ENCODE assay signal across 18 mouse cellular contexts in genomic region chr5:76170522-76170921, GRCm38 (mm10). TPM values are rescaled to one million over a fixed set of nuclear protein-coding genes. Genes with fewer than 3 reads are reported as not detected.
DNase-seq lines count a peak whose midpoint lies in the region; ATAC-seq and TF ChIP-seq lines count a peak whose summit lies in the region.
"Had no signal": no experiment of that assay in that cellular context is flagged by ENCODE, and none has a peak within 500 bp of the region (broad histone marks: within the 10 kb centered on the region; RNA-seq: fewer than 3 reads in every experiment).

No protein-coding gene starts in this region.

- TF ChIP-seq RAD21 in MEL (IDR thresholded peaks at IDR 0.05; ENCODE audit: low read depth, low read length) = no peak; the same call in 1 of the 2 replicates

- no peak overlapping the region for H3K4me2 ChIP-seq in liver, embryonic 11.5 days
- no peak overlapping the region for H3K4me2 ChIP-seq in liver, embryonic 12.5 days
- H3K4me2 ChIP-seq in hindbrain, embryonic 12.5 days (replicated peaks) = no peak overlapping the region
- H3K4me2 ChIP-seq: forebrain, embryonic 13.5 days; heart, embryonic 12.5 days had no signal

- H3K9ac ChIP-seq in liver, embryonic 11.5 days (ENCODE audit: low read depth, low read length) = no peak overlapping the region
- no peak overlapping the region for H3K9ac ChIP-seq in liver, embryonic 12.5 days
- H3K9ac ChIP-seq in ES-Bruce4 (ENCODE audit: low read depth, poor library complexity, severe bottlenecking) (no peak overlapping the region), MEL (ENCODE audit: control insufficient read depth, low read depth, low read length, poor library complexity, severe bottlenecking) (no peak overlapping the region)
- no peak overlapping the region for H3K9ac ChIP-seq in hindbrain, embryonic 12.5 days
- H3K9ac ChIP-seq: forebrain, embryonic 13.5 days; forebrain, postnatal 0 days; heart, embryonic 12.5 days had no signal

- intact Hi-C loops in left cerebral cortex, adult 2 months (cut with DNase I) = no loop called here

- no peak for TF ChIP-seq POLR2A in ES-Bruce4 (IDR thresholded peaks at IDR 0.05; ENCODE audit: insufficient read depth, low read length)
- TF ChIP-seq POLR2A in MEL (IDR thresholded peaks at IDR 0.05; ENCODE audit: control insufficient read depth in 1 of 2, insufficient read depth in 1 of 2, low read depth in 1 of 2, low read length in 2 of 2, poor library complexity in 1 of 2) = no peak

- TF ChIP-seq CTCF in ES-Bruce4 (IDR thresholded peaks at IDR 0.05; ENCODE audit: low read depth, low read length) (peak; percentile 23), MEL (IDR thresholded peaks at IDR 0.05 in 2 of 3, conservative IDR thresholded peaks at IDR 0.05 in 1 of 3; ENCODE audit: control insufficient read depth in 1 of 3, insufficient read depth in 1 of 3, low read depth in 2 of 3, low read length in 3 of 3, poor library complexity in 1 of 3, severe bottlenecking in 1 of 3) (peak; percentile 11 to 22 (median 18); a peak in 1 of 6 replicates)
- no peak; the same call in 1 of the 2 replicates for TF ChIP-seq CTCF in left cerebral cortex, adult 2 months (IDR thresholded peaks at IDR 0.05)

- H3K4me3 ChIP-seq in liver, embryonic 11.5 days (ENCODE audit: low read depth, low read length) = no peak overlapping the region
- no peak overlapping the region for H3K4me3 ChIP-seq in liver, embryonic 12.5 days
- no peak overlapping the region for H3K4me3 ChIP-seq in ES-Bruce4 (ENCODE audit: low read depth, low read length)
- H3K4me3 ChIP-seq in MEL (ENCODE audit: control insufficient read depth in 1 of 2, insufficient read depth in 1 of 2, low read depth in 2 of 2, low read length in 2 of 2) = no peak overlapping the region
- no peak overlapping the region for H3K4me3 ChIP-seq in hindbrain, embryonic 12.5 days
- H3K4me3 ChIP-seq in left cerebral cortex, adult 2 months = no peak overlapping the region
- H3K4me3 ChIP-seq: embryonic facial prominence, embryonic 10.5 days; forebrain, embryonic 13.5 days; heart, embryonic 12.5 days had no signal

- H3K27ac ChIP-seq in liver, embryonic 11.5 days (ENCODE audit: low read depth, low read length) = no peak overlapping the region
- no peak overlapping the region for H3K27ac ChIP-seq in liver, embryonic 12.5 days
- H3K27ac ChIP-seq in ES-Bruce4 (ENCODE audit: insufficient read depth, low read length) (no peak overlapping the region), MEL (ENCODE audit: control insufficient read depth, low read depth, low read length) (no peak overlapping the region)
- no peak overlapping the region for H3K27ac ChIP-seq in hindbrain, embryonic 12.5 days
- H3K27ac ChIP-seq in left cerebral cortex, adult 2 months = no peak overlapping the region
- H3K27ac ChIP-seq: embryonic facial prominence, embryonic 10.5 days; forebrain, embryonic 13.5 days had no signal

- WGBS in liver, embryonic 11.5 days = 70% methylated on average over 4 of the region's 4 CpGs
- 66% methylated on average over 4 of the region's 4 CpGs for WGBS in liver, embryonic 12.5 days (ENCODE audit: insufficient replicate concordance)
- 75% methylated on average over 4 of the region's 4 CpGs for whole genome bisulfite sequencing in hindbrain, embryonic 12.5 days

- TF ChIP-seq EP300 in ES-Bruce4 (IDR thresholded peaks at IDR 0.05; ENCODE audit: insufficient read depth, low read depth, low read length) = no peak
- TF ChIP-seq EP300 in MEL (IDR thresholded peaks at IDR 0.05; ENCODE audit: low read depth in 1 of 2, low read length in 2 of 2) = no peak

- no peaks in the 10 kb centered on the region for H3K4me1 ChIP-seq in liver, embryonic 11.5 days (replicated peaks; ENCODE audit: control insufficient read depth, insufficient read depth, low read length)
- 0 out of 2 replicates have a peak, but pooled peaks cover 3% of the 10 kb centered on the region for H3K4me1 ChIP-seq in liver, embryonic 12.5 days
- H3K4me1 ChIP-seq in ES-Bruce4 (ENCODE audit: control insufficient read depth, insufficient read depth, low read length) = no peaks in the 10 kb centered on the region
- no peaks in the 10 kb centered on the region for H3K4me1 ChIP-seq in MEL (ENCODE audit: control insufficient read depth in 1 of 2, insufficient read depth in 2 of 2, low read length in 2 of 2)
- no peaks in the 10 kb centered on the region for H3K4me1 ChIP-seq in hindbrain, embryonic 12.5 days
- H3K4me1 ChIP-seq: forebrain, embryonic 13.5 days; heart, embryonic 12.5 days had no signal

- DNase-seq in liver, embryonic 11.5 days (ENCODE audit: low spot score) = peak; percentile 12
- DNase-seq in MEL (ENCODE audit: low read depth, low spot score) = peak; percentile 34
- DNase-seq in left cerebral cortex, adult 2 months (ENCODE audit: extremely low spot score in 1 of 2, low spot score in 2 of 2) = no peak
- DNase-seq: adrenal gland, postnatal 10 days; cerebellum, adult 18-20 months; cerebellum, postnatal 10 days; forebrain, postnatal 0 days; gastrocnemius, postnatal 14 days; heart, postnatal 36 days had no signal

- H3K9me3 ChIP-seq in liver, embryonic 11.5 days (ENCODE audit: control insufficient read depth, low read length) = no peaks in the 10 kb centered on the region
- no peaks in the 10 kb centered on the region for H3K9me3 ChIP-seq in liver, embryonic 12.5 days (replicated peaks)
- H3K9me3 ChIP-seq in ES-Bruce4 (replicated peaks; ENCODE audit: control insufficient read depth, insufficient read depth, low read length, poor library complexity, severe bottlenecking) (no peaks in the 10 kb centered on the region), MEL (replicated peaks; ENCODE audit: insufficient read depth, low read length) (no peaks in the 10 kb centered on the region)
- no peaks in the 10 kb centered on the region for H3K9me3 ChIP-seq in hindbrain, embryonic 12.5 days (replicated peaks)
- H3K9me3 ChIP-seq: embryonic facial prominence, embryonic 10.5 days; forebrain, embryonic 13.5 days had no signal

- no peaks in the 10 kb centered on the region for H3K27me3 ChIP-seq in liver, embryonic 11.5 days (replicated peaks; ENCODE audit: control insufficient read depth, insufficient read depth, low read length)
- H3K27me3 ChIP-seq in liver, embryonic 12.5 days (replicated peaks) = no peaks in the 10 kb centered on the region
- H3K27me3 ChIP-seq in ES-Bruce4 (ENCODE audit: control insufficient read depth, insufficient read depth, low read length, poor library complexity, severe bottlenecking) = no peaks in the 10 kb centered on the region
- no peaks in the 10 kb centered on the region for H3K27me3 ChIP-seq in MEL (ENCODE audit: control insufficient read depth in 1 of 2, insufficient read depth in 2 of 2, low read length in 2 of 2)
- H3K27me3 ChIP-seq in hindbrain, embryonic 12.5 days = no peaks in the 10 kb centered on the region
- H3K27me3 ChIP-seq: CH12.LX; forebrain, embryonic 13.5 days; heart, embryonic 12.5 days had no signal

- H3K79me2 ChIP-seq in MEL (ENCODE audit: control insufficient read depth, insufficient read depth, low read length, poor library complexity) = no peaks in the 10 kb centered on the region

- H3K36me3 ChIP-seq in liver, embryonic 11.5 days (ENCODE audit: control insufficient read depth, insufficient read depth, low read length) = no peaks in the 10 kb centered on the region
- no peaks in the 10 kb centered on the region for H3K36me3 ChIP-seq in liver, embryonic 12.5 days
- no peaks in the 10 kb centered on the region for H3K36me3 ChIP-seq in ES-Bruce4 (ENCODE audit: control insufficient read depth, insufficient read depth, low read length, poor library complexity, severe bottlenecking)
- no peaks in the 10 kb centered on the region for H3K36me3 ChIP-seq in MEL (ENCODE audit: control insufficient read depth in 1 of 2, insufficient read depth in 2 of 2, low read length in 2 of 2)
- H3K36me3 ChIP-seq in hindbrain, embryonic 12.5 days = no peaks in the 10 kb centered on the region
- H3K36me3 ChIP-seq: embryonic facial prominence, embryonic 10.5 days; heart, embryonic 12.5 days had no signal

- ATAC-seq in liver, embryonic 11.5 days (replicated peaks; ENCODE audit: low FRiP score) = no peak
- no peak for ATAC-seq in liver, embryonic 12.5 days
- no peak for ATAC-seq in hindbrain, embryonic 12.5 days (ENCODE audit: low FRiP score)
- ATAC-seq: forebrain, embryonic 13.5 days; forebrain, postnatal 0 days; hindbrain, embryonic 16.5 days; inflammation-experienced regulatory T-cells, adult 6 months had no signal

TF ChIP-seq in MEL, 35 proteins besides CTCF, POLR2A, EP300 and RAD21:
- TF ChIP-seq SMC3 (IDR thresholded peaks at IDR 0.05; ENCODE audit: low read depth, low read length) (peak; percentile 28), KAT2A (conservative IDR thresholded peaks at IDR 0.05; ENCODE audit: low read depth, low read length) (no peak)

RNA-seq across cellular contexts. Expression of gene Tmem165, which starts 13.2 kb away (rescaled TPM):
- polyA plus RNA-seq in liver, embryonic 11.5 days (2014; fragmentation: Nextera tagmentation; extraction: Ambion mirVana) = 67.2 and 73.9 TPM in 2 replicates
- 57.4 and 59.9 TPM in 2 replicates for polyA plus RNA-seq in liver, embryonic 12.5 days (2016; fragmentation: Nextera tagmentation; extraction: Ambion mirVana)
- 119 and 134 TPM in 2 replicates for polyA plus RNA-seq in ES-Bruce4 (2011; ENCODE audit: insufficient read depth, insufficient read length, low read depth, missing spikeins)
- total RNA-seq in MEL (2012; rRNA removed) = 73.0 and 77.7 TPM in 2 replicates
- 100 to 1,000 TPM in 1 of 2 experiments, 10 to 100 TPM in 1; 66.5 to 154 TPM for polyA plus RNA-seq in MEL (2012; ENCODE audit: insufficient read depth in 1 of 2, insufficient read length in 2 of 2, low read depth in 1 of 2, low replicate concordance in 2 of 2, missing spikeins in 1 of 2)
- 106 TPM in 2 replicates for polyA plus RNA-seq in hindbrain, embryonic 12.5 days (2016; fragmentation: Nextera tagmentation; extraction: Ambion mirVana)
- 10 to 100 TPM; 32.2 to 32.5 TPM for total RNA-seq in left cerebral cortex, adult 2 months (2021)

RNA-seq across cellular contexts. Expression of gene Srd5a3, which starts 30.5 kb away (rescaled TPM):
- 20.1 and 21.0 TPM in 2 replicates for polyA plus RNA-seq in liver, embryonic 11.5 days (2014; fragmentation: Nextera tagmentation; extraction: Ambion mirVana)
- polyA plus RNA-seq in liver, embryonic 12.5 days (2016; fragmentation: Nextera tagmentation; extraction: Ambion mirVana) = 16.6 and 17.4 TPM in 2 replicates
- polyA plus RNA-seq in ES-Bruce4 (2011; ENCODE audit: insufficient read depth, insufficient read length, low read depth, missing spikeins) (16.7 and 17.7 TPM in 2 replicates), MEL (2012; ENCODE audit: insufficient read depth in 1 of 2, insufficient read length in 2 of 2, low read depth in 1 of 2, low replicate concordance in 2 of 2, missing spikeins in 1 of 2) (10 to 100 TPM in 1 of 2 experiments, not detected in 1; 33.2 TPM)
- 17.0 and 18.3 TPM in 2 replicates for total RNA-seq in MEL (2012; rRNA removed)
- 18.9 and 20.1 TPM in 2 replicates for polyA plus RNA-seq in hindbrain, embryonic 12.5 days (2016; fragmentation: Nextera tagmentation; extraction: Ambion mirVana)
- 10 to 100 TPM; 19.8 to 21.8 TPM for total RNA-seq in left cerebral cortex, adult 2 months (2021)

Comparison
In these comparisons a context has a peak if more than half of its experiments do, and no peak if none do; other contexts are left out.
1. DNase-seq: peak in liver, embryonic 11.5 days (single experiment) and MEL (single experiment); none in left cerebral cortex, adult 2 months (0 of 2).